Mouse (Mus musculus) kidney, adult 18-20 months (tissue): Measurements from ENCODE around the gene Rangrf.
A peak's percentile ranks its signal among the peaks of the same experiment; 100 is the strongest.
"Not testable (repeated sequence)": the region's sequence is repeated elsewhere in the genome, so short reads cannot be mapped to it uniquely, and the experiment has no call there.

ENCODE experiments used
- DNase-seq: peaks from one replicate; pipeline ENCODE4 v3.0.0; 2021

The Rangrf gene

DNA sequence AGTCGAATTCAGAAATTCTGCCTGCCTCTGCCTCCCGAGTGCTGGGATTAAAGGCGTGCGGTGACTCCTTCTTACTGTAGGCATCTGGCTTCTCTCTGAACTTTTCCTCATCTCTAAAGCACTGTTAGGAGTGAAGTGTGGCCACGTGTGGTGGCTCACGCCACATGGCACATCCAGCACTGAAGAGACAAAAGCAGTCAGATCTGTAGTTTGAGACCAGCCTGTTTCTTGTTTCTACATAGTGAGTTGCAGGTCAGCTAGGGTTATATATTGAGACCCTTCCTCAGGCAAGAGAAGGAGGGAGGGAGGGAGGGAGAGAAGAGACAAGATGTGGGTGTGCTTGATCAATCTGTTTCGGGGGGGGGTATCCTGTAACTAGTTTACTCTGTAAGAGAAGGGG lies at the start of gene Rangrf:
TSS of gene Rangrf (minus strand) at position 101 of the 400 bp plus-strand sequence.
- no peak for DNase-seq

DNA sequence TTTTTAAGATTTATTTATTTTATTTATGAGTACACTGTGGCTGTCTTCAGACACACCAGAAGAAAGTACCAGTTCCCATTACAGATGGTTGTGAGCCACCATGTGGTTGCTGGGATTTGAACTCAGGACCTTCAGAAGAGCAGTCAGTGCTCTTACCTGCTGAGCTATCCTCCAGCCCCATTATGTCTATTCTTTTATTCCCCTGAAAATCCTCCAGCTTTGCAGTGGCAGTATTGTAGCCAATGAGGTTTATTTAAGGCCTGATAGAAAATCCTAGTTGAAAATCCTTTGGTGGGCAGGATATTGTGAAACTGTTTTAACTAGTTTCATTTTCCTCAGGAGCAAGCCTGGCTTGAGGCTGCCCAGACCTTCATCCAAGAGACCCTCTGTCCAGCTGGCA lies 45.7 kb upstream of the Rangrf start:
- no peak for DNase-seq

DNA sequence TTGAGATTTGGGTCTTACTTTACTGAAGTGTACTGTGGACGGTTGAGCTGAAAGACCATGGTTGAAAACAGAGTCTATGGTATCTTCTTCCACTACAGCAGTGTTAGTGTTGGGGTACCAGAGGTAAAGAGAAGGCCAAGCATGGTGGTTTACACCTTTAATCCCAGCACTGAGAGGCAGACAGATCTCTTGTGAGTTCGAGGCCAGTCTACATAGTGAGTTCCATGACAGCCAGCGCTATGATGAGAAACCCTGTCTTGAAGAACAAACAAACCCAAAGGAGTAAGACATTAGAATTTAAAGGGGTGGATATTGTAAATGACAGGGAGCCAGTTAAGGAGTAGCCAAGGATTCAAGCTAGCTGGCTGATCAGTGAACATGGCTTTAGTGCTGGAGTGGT lies 41.8 kb upstream of the Rangrf start:
- DNase-seq, result no peak

DNA sequence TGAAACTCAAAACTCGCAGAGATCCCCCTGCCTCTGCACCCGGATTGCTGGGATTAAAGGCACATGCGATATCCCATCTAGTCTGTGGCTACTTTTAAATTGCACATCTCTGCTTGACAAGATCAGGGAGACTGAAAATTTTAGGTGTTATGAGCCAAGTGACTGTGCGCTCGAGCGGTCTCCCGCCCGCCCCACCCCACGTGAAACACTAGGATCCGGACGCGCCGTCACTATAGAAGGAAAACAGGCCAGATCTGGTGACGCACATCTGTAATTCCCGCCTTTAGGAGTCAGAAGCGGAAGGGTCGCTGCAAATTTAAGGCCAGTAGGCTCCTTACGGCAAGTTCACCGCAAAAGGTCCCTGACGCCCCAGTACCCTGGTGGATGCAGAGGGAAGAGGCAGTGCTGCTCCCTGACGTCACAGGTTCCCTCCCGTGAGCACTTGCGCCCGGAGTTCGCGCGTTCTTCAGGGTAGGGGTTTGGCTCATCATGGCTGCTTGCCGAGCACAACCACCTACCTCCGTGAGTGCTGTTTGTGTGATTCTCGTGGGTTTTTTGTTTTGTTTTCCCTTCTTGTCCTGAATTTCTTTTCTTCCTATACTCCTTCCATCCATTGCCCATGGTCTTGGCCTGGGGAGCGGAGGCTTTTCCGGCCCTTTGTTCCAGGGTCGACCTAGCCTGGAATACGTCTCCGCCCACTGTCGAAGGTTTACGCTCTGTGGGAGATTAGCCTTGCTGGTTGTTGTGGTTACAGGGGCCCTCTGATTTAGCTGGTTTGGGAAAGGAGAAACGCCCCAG lies 40.9 kb upstream of the Rangrf start, which contains the start of gene Ctc1:
TSS of gene Ctc1 (plus strand) at position 268 of the 798 bp plus-strand sequence.
- peak; percentile 90 for DNase-seq

DNA sequence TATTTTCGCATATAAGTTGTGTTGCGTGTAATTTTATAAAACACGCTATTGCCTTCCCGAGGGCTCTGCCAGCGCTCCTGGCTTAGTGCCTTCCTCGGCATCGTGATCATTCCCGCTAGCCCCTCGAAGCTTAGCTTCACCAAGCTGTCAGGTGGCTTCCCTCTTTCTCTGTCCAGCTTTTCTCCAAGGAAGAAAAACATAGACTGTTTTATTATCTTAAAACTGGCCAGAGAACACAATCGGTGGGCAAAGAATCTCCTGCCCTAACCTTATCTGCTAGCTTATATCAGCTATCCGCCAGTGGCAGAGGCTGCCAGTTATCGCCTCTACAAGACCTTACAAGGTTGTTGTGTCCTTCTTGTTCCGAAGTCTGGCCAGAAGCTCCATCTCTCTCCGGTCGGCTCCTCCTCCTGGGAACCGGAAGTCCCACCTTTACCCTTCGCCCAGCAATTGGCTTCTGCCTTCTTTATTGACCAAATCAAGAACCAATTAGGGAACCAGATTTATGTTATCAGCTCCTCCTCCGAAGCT lies 37.2 kb upstream of the Rangrf start:
- DNase-seq, result peak; percentile 91

DNA sequence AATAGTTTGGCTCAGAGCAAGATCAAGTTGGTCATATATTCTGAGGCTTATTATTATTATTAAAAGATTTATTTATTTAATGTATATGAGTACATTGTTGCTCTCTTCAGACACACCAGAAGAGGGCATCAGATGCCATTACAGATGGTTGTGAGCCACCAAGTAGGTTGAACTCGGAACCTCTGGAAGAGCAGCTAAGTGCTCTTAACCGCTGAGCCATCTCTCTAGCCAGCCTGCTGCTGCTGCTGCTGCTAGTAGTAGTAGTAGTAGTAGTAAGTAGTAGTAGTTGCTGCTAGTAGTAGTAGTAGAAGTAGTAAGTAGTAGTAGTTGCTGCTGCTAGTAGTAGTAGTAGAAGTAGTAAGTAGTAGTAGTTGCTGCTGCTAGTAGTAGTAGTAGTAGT lies 36.5 kb upstream of the Rangrf start:
- not testable (repeated sequence) for DNase-seq

DNA sequence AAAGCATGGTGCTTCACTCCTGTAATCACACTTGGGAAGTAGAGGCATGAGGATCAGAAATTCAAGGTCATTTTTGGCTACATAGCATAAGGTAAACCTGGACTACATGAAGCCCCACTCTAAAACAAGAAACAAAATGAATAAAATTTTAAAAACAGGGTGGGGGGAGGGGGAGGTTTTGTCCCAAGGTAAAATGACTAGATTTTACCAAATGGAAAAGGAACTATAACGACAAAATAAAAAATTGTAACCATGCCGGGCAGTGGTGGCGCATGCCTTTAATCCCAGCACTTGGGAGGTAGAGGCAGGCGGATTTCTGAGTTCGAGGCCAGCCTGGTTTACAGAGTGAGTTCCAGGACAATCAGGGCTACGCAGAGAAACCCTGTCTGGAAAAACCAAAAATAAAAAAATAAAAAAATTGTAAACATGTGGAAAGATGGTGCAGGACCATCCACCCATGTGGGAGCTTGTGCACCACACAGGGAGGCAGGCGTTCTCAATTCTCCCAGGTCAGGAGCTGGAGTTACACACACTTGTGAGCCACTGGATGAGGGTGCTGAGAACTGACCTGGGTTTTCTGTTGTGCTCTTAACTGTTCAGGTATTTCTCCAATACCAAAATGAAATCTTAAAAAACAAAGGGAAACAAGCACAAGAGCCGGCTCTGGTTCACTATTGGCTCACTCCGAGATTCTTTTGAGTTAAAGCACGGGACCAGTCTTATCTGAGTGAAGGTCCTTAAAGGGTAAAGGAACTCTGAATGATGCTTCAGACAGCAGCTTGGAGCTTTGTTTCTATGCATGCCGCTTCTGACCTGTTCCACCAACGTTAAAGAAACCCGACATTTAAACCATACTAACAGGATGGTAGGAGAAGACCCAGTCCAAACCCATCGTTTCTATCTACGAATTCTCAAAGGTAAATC lies 35.7 kb upstream of the Rangrf start:
- DNase-seq, result no peak

DNA sequence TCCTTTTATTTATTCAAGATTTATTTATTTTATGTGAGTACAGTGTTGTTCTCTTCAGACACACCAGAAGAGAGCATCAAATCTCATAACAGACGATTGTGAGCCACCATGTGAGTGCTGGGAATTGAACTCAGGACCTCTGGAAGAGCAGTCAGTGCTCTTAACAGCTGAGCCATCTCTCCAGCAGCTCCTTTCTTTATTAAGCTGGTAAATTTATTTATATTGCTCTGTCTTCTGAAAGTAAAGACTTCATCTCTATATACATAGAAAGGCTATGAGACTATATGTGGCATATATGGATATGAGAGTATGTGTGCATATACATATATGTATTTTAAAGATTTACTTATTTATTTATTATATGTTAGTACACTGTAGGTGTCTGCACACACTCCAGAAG lies 34.5 kb upstream of the Rangrf start:
- DNase-seq, result no peak

DNA sequence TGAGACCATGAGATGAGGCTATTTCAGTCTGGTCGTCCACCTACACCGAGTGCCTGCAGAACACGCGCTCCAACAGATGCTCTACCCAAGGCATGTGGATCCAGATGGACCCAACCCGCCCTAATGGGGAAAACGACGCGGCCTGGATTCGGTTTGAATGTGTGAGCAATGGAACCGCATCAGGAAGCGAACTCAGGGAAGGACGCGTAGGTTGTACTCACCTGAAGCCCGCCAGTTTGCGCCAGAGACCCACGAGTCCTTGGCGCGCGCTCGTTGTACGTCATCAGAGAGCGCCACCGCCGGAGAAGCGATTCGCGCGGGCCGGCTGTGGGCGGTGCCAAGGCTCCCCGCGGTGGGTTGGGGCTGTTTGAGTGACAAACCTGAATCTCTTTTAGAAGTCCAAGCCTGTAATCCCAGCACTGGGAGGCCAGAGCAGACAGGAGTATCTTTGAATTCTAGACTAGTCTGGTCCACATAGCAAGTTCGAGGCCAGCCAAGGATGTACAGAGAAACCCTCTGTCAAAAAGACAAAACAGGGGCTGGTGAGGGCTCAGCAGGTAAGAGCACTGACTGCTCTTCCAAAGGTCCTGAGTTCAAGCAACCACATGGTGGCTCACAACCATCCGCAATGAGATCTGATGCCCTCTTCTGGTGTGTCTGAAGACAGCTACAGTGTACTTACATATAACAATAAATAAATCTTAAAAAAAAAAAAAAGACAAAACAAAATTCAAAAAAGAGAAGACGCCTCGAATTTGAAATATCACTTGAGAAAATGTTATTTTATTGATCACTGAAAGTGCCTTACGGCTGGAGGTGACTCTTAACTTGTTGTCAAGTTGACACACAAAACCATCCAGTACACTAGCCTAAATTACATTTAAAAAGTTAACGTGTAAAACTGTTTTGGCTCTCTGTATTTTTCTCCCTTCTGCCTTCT lies 33.5 kb upstream of the Rangrf start, which contains the start of gene Pfas:
TSS of gene Pfas (minus strand) at position 279 of the 940 bp plus-strand sequence.
- DNase-seq, result peak; percentile 85

DNA sequence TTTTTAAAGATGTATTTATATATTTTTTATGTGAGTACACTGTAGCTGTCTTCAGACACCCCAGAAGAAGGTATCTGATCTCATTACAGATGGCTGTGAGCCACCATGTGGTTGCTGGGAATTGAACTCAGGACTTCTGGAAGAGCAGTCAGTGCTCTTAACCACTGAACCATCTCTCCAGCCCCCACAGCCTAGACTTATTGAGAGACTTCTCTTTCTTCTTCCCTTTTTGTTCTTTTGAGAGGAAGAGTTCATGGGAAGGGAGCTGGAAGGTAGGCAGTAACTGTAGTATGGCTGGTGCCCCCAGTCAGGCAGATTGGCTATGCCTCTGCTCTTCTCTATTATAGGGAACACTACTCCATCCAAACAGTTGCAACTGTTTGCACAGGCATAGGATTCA lies 31.6 kb upstream of the Rangrf start:
- not testable (repeated sequence) for DNase-seq

DNA sequence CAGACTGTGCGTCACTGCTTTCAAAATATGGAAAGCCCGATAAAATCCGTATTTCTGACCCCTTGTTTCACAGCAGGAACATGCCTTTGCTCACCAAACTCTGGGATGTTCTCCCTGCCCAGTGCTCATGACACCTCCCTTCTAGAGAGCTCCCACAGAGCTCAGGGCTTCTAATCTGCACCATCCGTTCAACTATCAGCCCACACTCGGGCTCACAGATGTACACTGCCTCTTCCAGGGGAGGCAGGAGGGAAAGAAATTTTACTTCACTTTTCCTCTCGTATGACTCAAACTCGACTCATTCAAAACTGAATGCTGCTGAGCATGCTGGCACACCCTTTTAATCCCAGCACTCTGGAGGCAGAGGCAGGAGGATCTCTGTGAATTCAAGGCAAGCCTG lies 30.2 kb upstream of the Rangrf start:
- DNase-seq, result no peak

DNA sequence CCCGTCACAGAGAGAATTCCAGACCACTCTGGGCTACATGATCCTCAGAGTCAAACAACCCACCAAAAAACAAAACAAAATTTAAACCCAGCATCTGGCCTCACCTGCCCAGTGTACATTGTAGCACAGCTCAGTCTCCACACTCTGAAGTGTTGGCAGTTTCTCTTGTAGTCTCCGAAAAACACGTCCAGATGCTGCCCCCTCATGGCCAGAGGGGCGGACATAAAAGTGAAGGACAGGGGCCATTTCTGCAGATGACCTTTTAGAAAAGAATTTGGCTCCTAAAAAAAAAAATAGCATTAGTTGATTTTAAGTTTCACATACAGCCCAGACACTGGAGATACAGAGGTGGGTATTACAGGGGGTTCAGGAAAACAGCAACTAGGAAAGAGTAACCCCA lies 28.6 kb upstream of the Rangrf start:
- peak; percentile 24 for DNase-seq

DNA sequence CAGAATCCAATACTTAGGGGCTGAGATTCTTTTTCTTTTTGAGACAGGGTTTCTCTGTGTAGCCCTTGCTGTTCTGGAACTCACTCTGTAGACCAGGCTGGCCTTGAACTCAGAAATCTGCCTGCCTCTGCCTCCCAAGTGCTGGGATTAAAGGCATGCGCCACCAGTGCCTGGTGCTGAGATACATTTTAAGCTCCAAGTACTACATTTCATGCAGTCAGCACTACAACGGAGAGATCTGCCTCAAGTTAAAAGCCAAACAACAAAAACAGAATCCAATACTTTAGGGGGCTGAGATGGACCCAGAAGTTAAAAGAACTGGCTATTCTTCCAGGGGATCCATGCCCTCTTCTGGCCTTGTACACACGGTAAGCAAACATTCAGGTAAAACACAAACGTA lies 27.8 kb upstream of the Rangrf start:
- not testable (repeated sequence) for DNase-seq

DNA sequence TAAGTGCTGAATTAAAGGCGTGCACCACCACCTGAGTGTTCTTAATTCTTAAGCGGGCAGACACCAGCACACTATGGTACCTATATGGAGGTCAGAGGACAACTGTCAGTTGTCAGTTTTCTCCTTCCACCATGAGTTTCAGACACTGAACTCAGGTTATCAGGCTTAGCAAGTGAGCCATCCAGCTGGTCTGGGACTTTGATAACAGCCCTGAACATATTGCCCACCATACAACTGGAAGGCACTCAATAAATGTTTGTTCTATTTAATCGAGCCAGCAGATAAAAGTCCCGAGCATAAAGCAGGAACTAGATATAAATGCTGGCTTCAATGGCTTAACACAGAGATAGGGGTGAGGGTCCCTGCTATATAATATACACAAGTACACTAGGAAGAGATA lies 22.1 kb upstream of the Rangrf start:
- DNase-seq, result no peak

DNA sequence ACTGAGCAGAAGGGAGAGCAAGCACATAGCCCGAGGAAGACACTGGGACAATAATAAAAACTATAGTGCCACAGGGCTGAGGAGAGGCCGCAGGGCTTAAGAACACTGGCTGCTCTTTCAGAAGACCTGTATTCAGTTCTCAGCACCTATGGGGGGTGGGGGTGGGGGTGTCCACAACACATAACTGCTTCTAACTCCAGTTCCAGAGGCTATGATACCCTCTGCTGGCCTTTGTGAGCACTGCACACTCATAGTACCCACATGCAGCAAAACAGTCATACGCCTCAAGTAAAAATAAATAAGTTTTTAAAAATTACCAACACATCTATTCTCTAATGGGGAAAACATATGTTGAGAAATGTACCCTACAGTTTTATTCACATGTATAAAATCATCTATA lies 19.4 kb upstream of the Rangrf start:
- no peak for DNase-seq

DNA sequence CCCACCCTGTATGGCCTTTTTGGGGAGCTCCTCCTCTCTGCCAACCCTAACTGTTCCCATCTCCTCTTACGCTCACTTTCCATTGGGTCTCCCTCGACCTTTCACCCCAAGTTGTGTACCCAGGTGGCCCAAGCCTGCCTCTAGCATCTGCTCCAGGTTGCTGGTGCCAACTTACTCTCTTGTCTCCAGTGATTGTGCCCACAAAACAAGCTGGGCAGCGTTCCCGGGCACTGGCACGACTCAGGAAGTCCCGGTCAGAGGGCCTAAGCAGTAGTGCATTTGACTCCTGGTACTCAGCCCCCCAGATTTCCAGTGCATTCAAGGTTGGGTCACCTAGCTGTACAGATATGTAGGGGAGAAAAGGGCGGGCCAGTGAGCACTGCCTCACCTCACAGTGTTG lies 18.1 kb upstream of the Rangrf start:
- no peak for DNase-seq

DNA sequence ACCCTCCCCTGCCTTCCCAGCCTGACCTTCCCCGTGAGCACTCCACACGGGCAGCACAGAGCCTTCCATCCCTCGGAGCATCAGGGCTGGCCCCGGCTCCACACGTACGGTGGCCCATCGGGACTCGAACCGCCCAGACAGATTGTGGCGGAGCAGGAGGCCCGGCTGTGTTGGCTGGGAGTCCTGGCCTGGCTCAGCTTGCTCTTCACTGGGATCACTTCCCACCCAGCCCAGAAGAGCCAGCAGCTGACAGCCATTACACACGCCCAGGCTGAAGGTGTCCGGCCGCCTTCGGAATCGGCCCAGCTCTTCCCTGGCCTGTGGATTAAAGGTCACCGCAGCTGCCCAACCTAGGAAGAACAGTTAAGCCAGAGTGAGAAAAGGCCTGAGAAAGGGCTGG lies 13.4 kb upstream of the Rangrf start:
- DNase-seq, result no peak

DNA sequence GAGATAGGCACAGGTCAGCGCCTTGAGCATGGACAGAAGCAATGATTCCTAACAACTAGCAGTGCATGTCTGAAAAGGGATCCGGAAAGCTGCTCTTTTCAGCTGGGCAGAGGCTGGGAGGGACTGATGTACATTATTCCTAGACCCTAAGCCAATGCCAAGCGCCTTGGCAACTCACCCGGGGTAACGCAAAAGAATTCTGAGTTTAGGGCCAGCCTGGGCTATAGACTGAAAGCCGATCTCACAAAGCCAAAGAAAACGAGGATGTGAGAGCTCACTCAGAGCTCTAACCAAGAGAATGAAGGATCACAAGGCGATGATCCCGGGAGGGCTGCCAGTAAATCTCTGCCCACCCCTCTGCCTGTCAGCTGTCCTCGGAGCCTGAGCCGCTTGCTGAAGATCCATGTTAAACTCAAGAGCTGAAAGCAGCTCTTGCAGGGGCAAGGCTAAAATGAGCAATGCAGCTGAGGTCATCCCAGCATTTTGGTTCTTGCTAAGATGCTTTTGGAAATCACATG lies 12.4 kb upstream of the Rangrf start:
- DNase-seq, result no peak

DNA sequence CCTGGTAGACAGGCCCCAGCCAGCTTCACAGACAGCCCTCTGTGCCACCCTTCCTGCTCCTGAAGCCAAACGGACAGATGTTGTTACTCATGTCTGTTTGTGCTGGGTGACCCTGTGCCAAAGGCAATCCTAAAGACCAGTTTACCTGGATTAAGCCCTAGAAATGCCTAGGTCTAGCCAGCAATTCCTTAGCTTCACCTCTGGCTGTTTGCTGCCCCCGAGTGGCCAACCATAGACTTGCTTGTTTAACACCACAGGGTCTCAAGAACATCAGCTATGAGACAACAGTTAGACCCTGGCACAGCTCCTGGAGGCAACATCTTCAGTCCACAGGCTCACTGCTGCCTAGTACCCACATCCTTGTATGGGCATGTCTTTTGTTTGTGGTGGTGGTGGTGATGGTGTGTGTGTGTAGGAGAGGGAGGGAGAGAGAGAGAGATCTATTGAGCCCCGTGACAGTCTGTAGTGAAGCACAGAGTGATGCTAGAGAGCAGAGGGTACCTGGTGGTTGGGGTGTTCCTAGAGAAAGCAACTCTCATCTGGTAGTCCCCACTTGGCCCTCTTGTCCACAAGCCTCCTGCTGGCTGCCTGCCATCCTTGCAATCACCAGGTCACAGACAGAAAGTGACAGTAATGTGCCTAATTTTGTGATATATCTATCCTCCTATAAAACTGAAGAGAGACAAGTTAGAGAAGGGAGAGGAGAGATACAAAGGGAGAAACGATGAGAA lies 7.8 kb upstream of the Rangrf start:
- peak; percentile 86 for DNase-seq

DNA sequence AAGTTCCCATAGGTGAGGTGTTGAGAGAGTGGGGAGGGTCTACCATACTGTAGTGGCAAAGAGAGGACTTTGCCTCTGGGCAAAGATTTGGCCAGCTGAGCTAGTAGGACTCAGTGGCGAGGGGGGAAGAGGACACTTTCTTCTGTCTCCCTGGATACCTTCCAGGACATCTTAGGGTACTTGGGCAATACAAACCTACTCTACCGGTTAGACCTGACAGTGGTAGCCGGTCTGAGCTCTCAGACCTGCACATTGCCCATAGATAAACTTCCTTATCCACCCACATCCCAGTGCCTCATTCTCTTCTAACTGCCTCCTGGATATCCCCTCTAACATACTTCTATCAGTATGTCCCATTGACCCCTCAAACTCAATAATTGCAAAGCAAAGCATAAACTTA lies 5.9 kb upstream of the Rangrf start:
- no peak for DNase-seq

DNA sequence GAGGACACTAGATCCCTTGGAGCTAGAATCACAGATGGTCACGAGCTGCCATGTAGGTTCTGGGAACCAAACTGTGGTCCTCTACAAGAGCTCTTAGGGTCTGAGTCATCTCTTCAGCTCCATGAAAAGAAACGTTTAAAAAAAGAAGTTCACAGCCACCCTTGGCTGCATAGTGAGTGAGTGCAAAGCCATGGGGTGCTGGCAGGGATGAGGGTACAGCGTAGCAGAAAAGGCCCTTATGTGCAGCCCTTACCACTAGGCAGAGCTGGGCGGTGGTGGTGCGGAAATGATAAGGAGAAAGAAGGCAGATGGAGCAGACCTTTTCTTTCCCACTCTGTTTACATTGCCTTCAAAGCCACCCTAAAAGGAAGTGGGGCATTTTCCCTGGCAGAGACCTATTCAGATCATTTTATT lies 4.3 kb upstream of the Rangrf start:
- no peak for DNase-seq
